Mouse (Mus musculus) brain, embryonic 14.5 days (tissue): Measurements from ENCODE around the gene Neurl2. TPM values are rescaled to one million over a fixed set of nuclear protein-coding genes. Genes with fewer than 3 reads are reported as not detected.

Source experiments
- DNase-seq: peaks from one replicate; pipeline ENCODE4 v3.0.0-alpha.2; 2011; ENCODE audit warnings: low read depth
- CTCF ChIP-seq: fragments of 200-500 bp; IDR thresholded peaks from 2 replicates; pipeline ENCODE4 v1.5.1; 2012; ENCODE audit warnings: inconsistent platforms, mild to moderate bottlenecking, moderate library complexity, borderline replicate concordance; ENCODE audit not compliant: insufficient read depth, insufficient read length; ENCODE audit errors: extremely low read depth
- POLR2A ChIP-seq: fragments of 200-500 bp; IDR thresholded peaks from 2 replicates; pipeline ENCODE4 v1.6.1; 2012; ENCODE audit warnings: mild to moderate bottlenecking, inconsistent platforms, borderline replicate concordance; ENCODE audit not compliant: poor library complexity, insufficient read depth, insufficient read length, severe bottlenecking; ENCODE audit errors: extremely low read depth
- polyA plus RNA-seq: library from polyadenylated mRNA; depleted of rRNA; stranded (reverse); fragments of >200 nt; gene quantifications from 2 replicates; pipeline ENCODE4 v1.2.3, GENCODE M21; 2012; rRNA removed

Neurl2 gene
- polyA plus RNA-seq, 1 experiment, result 7.0 TPM

- no peak for DNase-seq
- no peak for TF ChIP-seq POLR2A
Observed at GRCm38 (mm10) chr2:164787779-164788178, 45.5 kb downstream of the Neurl2 start.

GRCm38 (mm10) chr2:164787032-164787431, 46.2 kb downstream of the Neurl2 start:
- no peak for DNase-seq
- no peak for TF ChIP-seq POLR2A
- no peak for TF ChIP-seq CTCF

GRCm38 (mm10) chr2:164786388-164786885, 46.8 kb downstream of the Neurl2 start:
- peak; percentile 26 for DNase-seq
- no peak for TF ChIP-seq POLR2A
- TF ChIP-seq CTCF, result no peak

- TF ChIP-seq POLR2A (peak; percentile 36; the same call in 1 of the 2 replicates), CTCF (peak; percentile 9; the same call in 1 of the 2 replicates)
- DNase-seq, result peak; percentile 92
Observed at GRCm38 (mm10) chr2:164785481-164786387, 47.5 kb downstream of the Neurl2 start, which contains the start of gene Snx21. Gene Snx21 (plus strand): TSS chr2:164785823.

GRCm38 (mm10) chr2:164784869-164785420, 48.3 kb downstream of the Neurl2 start:
- no peak for DNase-seq
- TF ChIP-seq CTCF (no peak), POLR2A (no peak)

- TF ChIP-seq CTCF, result peak; percentile 24; the same call in 1 of the 2 replicates
- TF ChIP-seq POLR2A, result no peak
- DNase-seq, result peak; percentile 23
Observed at GRCm38 (mm10) chr2:164783926-164784581, 49.2 kb downstream of the Neurl2 start.

- TF ChIP-seq CTCF, result no peak
- no peak for TF ChIP-seq POLR2A
Observed at GRCm38 (mm10) chr2:164781876-164782275, 51.4 kb downstream of the Neurl2 start.

More at GRCm38 (mm10) chr2:164781876-164782275, 51.4 kb downstream of the Neurl2 start:
- DNase-seq, result no peak

Other genes starting within 250 kb of the Neurl2 start
- gene Wfdc6a, start 248.0 kb downstream of the Neurl2 start, polyA plus RNA-seq, result not detected in 2 replicates
- gene Eppin, start 239.9 kb downstream of the Neurl2 start, polyA plus RNA-seq, result not detected in 2 replicates
- gene Wfdc6b, start 219.9 kb downstream of the Neurl2 start, polyA plus RNA-seq, result not detected in 2 replicates
- gene Wfdc8, start 219.8 kb downstream of the Neurl2 start, polyA plus RNA-seq, result not detected in 2 replicates
- not detected in 2 replicates for gene Wfdc16, start 194.7 kb downstream of the Neurl2 start, polyA plus RNA-seq
- gene Wfdc10, start 177.4 kb downstream of the Neurl2 start, polyA plus RNA-seq, result not detected in 2 replicates
- gene Wfdc9, start 176.9 kb downstream of the Neurl2 start, polyA plus RNA-seq, result not detected in 2 replicates
- gene Wfdc11, start 159.4 kb downstream of the Neurl2 start, polyA plus RNA-seq, result not detected in 2 replicates
- not detected in 2 replicates for gene Wfdc13, start 148.3 kb downstream of the Neurl2 start, polyA plus RNA-seq
- gene Spint4, start 135.0 kb downstream of the Neurl2 start, polyA plus RNA-seq, result not detected in 2 replicates
- gene Spint5, start 118.2 kb downstream of the Neurl2 start, polyA plus RNA-seq, result not detected in 2 replicates
- gene Wfdc3, start 87.5 kb downstream of the Neurl2 start, polyA plus RNA-seq, result 0.94 and 1.4 TPM in 2 replicates
- gene Dnttip1, start 87.5 kb downstream of the Neurl2 start, polyA plus RNA-seq, result 46.0 and 50.2 TPM in 2 replicates
- gene Ube2c, start 63.6 kb downstream of the Neurl2 start, polyA plus RNA-seq, result 94.0 and 201 TPM in 2 replicates
- gene Tnnc2, start 53.5 kb downstream of the Neurl2 start, polyA plus RNA-seq, result 1.7 TPM in 2 replicates
- 25.9 and 27.0 TPM in 2 replicates for gene Snx21, start 47.6 kb downstream of the Neurl2 start, polyA plus RNA-seq
- gene Acot8, start 28.6 kb downstream of the Neurl2 start, polyA plus RNA-seq, result 29.7 and 41.1 TPM in 2 replicates
- 8.5 and 10.1 TPM in 2 replicates for gene Zswim3, start 28.4 kb downstream of the Neurl2 start, polyA plus RNA-seq
- 12.1 and 17.6 TPM in 2 replicates for gene Zswim1, start 10.8 kb downstream of the Neurl2 start, polyA plus RNA-seq
- not detected in 2 replicates for gene Spata25, start 4.9 kb downstream of the Neurl2 start, polyA plus RNA-seq
- gene Ctsa, start 583 bp downstream of the Neurl2 start, polyA plus RNA-seq, result 125 and 165 TPM in 2 replicates
- gene Pltp, start 24.3 kb upstream of the Neurl2 start, polyA plus RNA-seq, result 62.2 and 109 TPM in 2 replicates
- 55.5 and 60.1 TPM in 2 replicates for gene Pcif1, start 45.8 kb upstream of the Neurl2 start, polyA plus RNA-seq
- gene Zfp335, start 78.3 kb upstream of the Neurl2 start, polyA plus RNA-seq, result 43.2 and 47.0 TPM in 2 replicates
- 19.5 and 32.8 TPM in 2 replicates for gene Mmp9, start 107.3 kb upstream of the Neurl2 start, polyA plus RNA-seq
- 80.5 and 110 TPM in 2 replicates for gene Slc12a5, start 127.3 kb upstream of the Neurl2 start, polyA plus RNA-seq
- gene Ncoa5, start 201.4 kb upstream of the Neurl2 start, polyA plus RNA-seq, result 128 and 143 TPM in 2 replicates
- 8.4 and 8.7 TPM in 2 replicates for gene Cd40, start 222.2 kb upstream of the Neurl2 start, polyA plus RNA-seq